Comparison of ENCODE assay signal across 8 mouse cellular contexts in the genomic region with DNA sequence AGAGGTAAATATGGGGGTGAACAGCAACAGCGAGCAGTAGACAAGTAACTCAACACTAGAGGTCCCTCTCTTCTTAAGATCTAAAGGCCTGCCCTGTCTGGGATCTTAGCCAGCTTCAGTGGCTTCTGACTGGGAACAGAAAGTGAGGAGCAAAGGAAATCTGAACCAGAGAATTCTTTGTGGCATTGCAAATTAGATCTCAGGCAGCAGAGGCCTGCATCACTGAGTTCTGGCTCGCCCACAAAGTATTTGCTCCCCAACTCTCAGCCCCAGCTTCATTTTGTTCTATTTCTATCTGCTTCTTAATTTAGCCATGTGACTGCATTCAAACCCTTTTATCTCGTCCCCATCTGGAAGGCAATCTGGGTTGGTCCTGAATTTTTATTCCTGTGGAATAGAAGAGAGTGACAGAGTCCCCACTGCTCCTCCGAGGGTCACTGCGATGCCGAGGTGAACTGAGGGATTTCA.
DNase-seq lines count a peak whose midpoint lies in the region; ATAC-seq lines count a peak whose summit lies in the region.

No protein-coding gene starts in this region.

- no peak overlapping the region for H3K9ac ChIP-seq in midbrain, embryonic 16.5 days (ENCODE audit: low read depth, low read length)

- H3K4me1 ChIP-seq in midbrain, embryonic 16.5 days (ENCODE audit: control insufficient read depth, insufficient read depth, low read length) = no peaks in the 10 kb centered on the region

- no peaks in the 10 kb centered on the region for H3K27me3 ChIP-seq in midbrain, embryonic 16.5 days (ENCODE audit: control insufficient read depth, insufficient read depth, low read depth, low read length)

- H3K4me2 ChIP-seq in midbrain, embryonic 16.5 days (ENCODE audit: low read length) = no peak overlapping the region

- H3K4me3 ChIP-seq in midbrain, embryonic 16.5 days (ENCODE audit: low read depth, low read length) = no peak overlapping the region

- peak; percentile 51 for DNase-seq in adrenal gland, postnatal 10 days
- no peak for DNase-seq in adrenal gland, adult 18-20 months (ENCODE audit: low spot score in 2 of 2)
- DNase-seq in urinary bladder, postnatal 14 days (ENCODE audit: low spot score) = peak; percentile 27
- DNase-seq in urinary bladder, postnatal 25 days (ENCODE audit: low spot score) = no peak
- peak; percentile 42 to 45 for DNase-seq in gastrocnemius, adult 8-10 months (ENCODE audit: low spot score in 2 of 2)
- DNase-seq in layer of hippocampus, adult 8-10 months (ENCODE audit: low spot score in 2 of 2) = peak; percentile 76

- no peaks in the 10 kb centered on the region for H3K36me3 ChIP-seq in midbrain, embryonic 16.5 days (ENCODE audit: control insufficient read depth, insufficient read depth, low read length)

- H3K9me3 ChIP-seq in midbrain, embryonic 16.5 days (replicated peaks; ENCODE audit: control insufficient read depth, low read length, poor library complexity, severe bottlenecking) = no peaks in the 10 kb centered on the region

- 44% methylated on average over 6 of the region's 6 CpGs for WGBS in midbrain, embryonic 16.5 days

- peak overlapping the region; percentile 56 for H3K27ac ChIP-seq in midbrain, embryonic 16.5 days (ENCODE audit: low read length)

- peak; percentile 84 for ATAC-seq in midbrain, embryonic 16.5 days
- no peak for ATAC-seq in inflammation-experienced regulatory T-cells, adult 6 months

Comparison
In these comparisons a context has a peak if more than half of its experiments do, and no peak if none do; other contexts are left out.
1. DNase-seq: peak in adrenal gland, postnatal 10 days (single experiment), urinary bladder, postnatal 14 days (single experiment), gastrocnemius, adult 8-10 months (2 of 2) and layer of hippocampus, adult 8-10 months (2 of 2); none in adrenal gland, adult 18-20 months (0 of 2) and urinary bladder, postnatal 25 days (single experiment).